Mouse (Mus musculus) stomach, postnatal 0 days (tissue): Measurements from ENCODE around the gene Mllt6. TPM values are rescaled to one million over a fixed set of nuclear protein-coding genes. Genes with fewer than 3 reads are reported as not detected.
A peak's percentile ranks its signal among the peaks of the same experiment; 100 is the strongest.

ENCODE experiments used
- ATAC-seq: fragments of 200-750 bp; cut with Nextera tagmentation; 2 replicates; pipeline ENCODE4 v1.8.0; 2017; ENCODE audit not compliant: low FRiP score, low TSS enrichment
- DNase-seq: peaks from one replicate; pipeline ENCODE4 v3.0.0-alpha.2; 2016; ENCODE audit warnings: low spot score
- H3K27ac ChIP-seq: fragments of 300-500 bp; sonication (generic); replicated peaks from 2 replicates; pipeline ENCODE4 v1.5.1; 2014; ENCODE audit warnings: mild to moderate bottlenecking, control low read depth
- H3K27me3 ChIP-seq: fragments of 300-500 bp; sonication (generic); 2 replicates; pipeline ENCODE4 v1.6.1; 2014; ENCODE audit warnings: low read length; ENCODE audit not compliant: control insufficient read depth, insufficient read depth
- H3K36me3 ChIP-seq: fragments of 300-500 bp; sonication (generic); 2 replicates; pipeline ENCODE4 v1.6.1; 2014; ENCODE audit warnings: low read length, mixed read lengths; ENCODE audit not compliant: control insufficient read depth, insufficient read depth
- H3K4me1 ChIP-seq: fragments of 300-500 bp; sonication (generic); replicated peaks from 2 replicates; pipeline ENCODE4 v1.6.1; 2014; ENCODE audit warnings: antibody characterized with exemption; ENCODE audit not compliant: control insufficient read depth, insufficient read depth
- H3K4me2 ChIP-seq: fragments of 300-500 bp; sonication (generic); replicated peaks from 2 replicates; pipeline ENCODE4 v1.6.1; 2014; ENCODE audit warnings: low read depth, mild to moderate bottlenecking, control low read depth, moderate library complexity
- H3K4me3 ChIP-seq: fragments of 300-500 bp; sonication (generic); 2 replicates; pipeline ENCODE4 v1.5.1; 2014; ENCODE audit warnings: low read depth, low read length, control low read depth
- H3K9ac ChIP-seq: fragments of 300-500 bp; sonication (generic); 2 replicates; pipeline ENCODE4 v1.6.1; 2014; ENCODE audit warnings: mild to moderate bottlenecking, low read length, control low read depth, mixed read lengths
- H3K9me3 ChIP-seq: fragments of 300-500 bp; sonication (generic); 2 replicates; pipeline ENCODE4 v1.6.1; 2016; ENCODE audit warnings: low read length; ENCODE audit not compliant: control insufficient read depth
- CTCF ChIP-seq: IDR thresholded peaks from 2 replicates; pipeline ENCODE4 v1.5.1; 2016; ENCODE audit warnings: antibody characterized with exemption, low read depth, mild to moderate bottlenecking, moderate library complexity
- EP300 ChIP-seq: optimal IDR thresholded peaks from 2 replicates; pipeline ENCODE3; 2016; ENCODE audit warnings: antibody characterized with exemption
- WGBS: fragments of 180-500 bp; shearing (Covaris S2); extraction: QIAGEN DNeasy Blood & Tissue Kit; methylation state at CpG from one replicate; pipeline ENCODE4 v1.1.7; 2014; 5-methylcytosine and 5-hydroxymethylcytosine counted together
- polyA plus RNA-seq: library from polyadenylated mRNA; unstranded; fragments of >200 nt; fragmentation: Nextera tagmentation; extraction: Ambion mirVana; gene quantifications from 2 replicates; pipeline ENCODE4 v1.2.1, GENCODE M21; 2015

The Mllt6 gene
- polyA plus RNA-seq, 1 experiment from 2014 or later = 1.1 TPM

- Histone ChIP-seq H3K4me3 (peak overlapping the region; percentile 31), H3K4me1 (no peaks in the 10 kb centered on the region; the same call in 1 of the 2 replicates), H3K9ac (peak overlapping the region; percentile 31), H3K4me2 (peak overlapping the region; percentile 58), H3K9me3 (no peaks in the 10 kb centered on the region), H3K27ac (0 out of 2 replicates have a peak overlapping the region, but pooled peaks have one; percentile 40), H3K27me3 (no peaks in the 10 kb centered on the region), H3K36me3 (peaks cover 26% of the 10 kb centered on the region)
- TF ChIP-seq CTCF (no peak), EP300 (no peak)
- WGBS = 64% methylated on average over 11 of the region's 11 CpGs
- DNase-seq = no peak
- no peak for ATAC-seq
These were observed 23.2 kb downstream of the Mllt6 start for GRCm38 (mm10) chr11:97686322-97686908.

GRCm38 (mm10) chr11:97687061-97687460 lies 23.8 kb downstream of the Mllt6 start:
- H3K9me3 ChIP-seq = no peaks in the 10 kb centered on the region
- no peaks in the 10 kb centered on the region for H3K27me3 ChIP-seq
- TF ChIP-seq EP300 (no peak), CTCF (no peak)
- no peaks in the 10 kb centered on the region; the same call in 1 of the 2 replicates for H3K4me1 ChIP-seq
- 0 out of 2 replicates have a peak overlapping the region, but pooled peaks have one; percentile 40 for H3K27ac ChIP-seq
- H3K36me3 ChIP-seq = peaks cover 26% of the 10 kb centered on the region
- WGBS = 69% methylated on average over 3 of the region's 3 CpGs
- H3K9ac ChIP-seq = peak overlapping the region; percentile 31; the same call in 1 of the 2 replicates
- no peak for ATAC-seq
- no peak for DNase-seq
- H3K4me2 ChIP-seq = peak overlapping the region; percentile 58; the same call in 1 of the 2 replicates
- H3K4me3 ChIP-seq = no peak overlapping the region

- no peak overlapping the region for H3K4me3 ChIP-seq
- H3K27ac ChIP-seq = no peak overlapping the region
- peak; percentile 94 for TF ChIP-seq CTCF
- TF ChIP-seq EP300 = no peak
- no peaks in the 10 kb centered on the region; the same call in 1 of the 2 replicates for H3K4me1 ChIP-seq
- peaks cover 28% of the 10 kb centered on the region for H3K36me3 ChIP-seq
- 35% methylated on average over 9 of the region's 10 CpGs for WGBS
- no peaks in the 10 kb centered on the region for H3K9me3 ChIP-seq
- no peak overlapping the region for H3K4me2 ChIP-seq
- DNase-seq = peak; percentile 60
- no peaks in the 10 kb centered on the region for H3K27me3 ChIP-seq
- ATAC-seq = no peak
- no peak overlapping the region for H3K9ac ChIP-seq
These were observed 26.6 kb downstream of the Mllt6 start for GRCm38 (mm10) chr11:97689861-97690260.

- Histone ChIP-seq H3K9me3 (no peaks in the 10 kb centered on the region), H3K36me3 (peaks cover 25% of the 10 kb centered on the region), H3K9ac (no peak overlapping the region), H3K4me2 (0 out of 2 replicates have a peak overlapping the region, but pooled peaks have one; percentile 5), H3K4me1 (peaks cover 8% of the 10 kb centered on the region; the same call in 1 of the 2 replicates), H3K4me3 (no peak overlapping the region), H3K27me3 (no peaks in the 10 kb centered on the region), H3K27ac (peak overlapping the region; percentile 8; the same call in 1 of the 2 replicates)
- 75% methylated on average over 4 of the region's 4 CpGs for WGBS
- TF ChIP-seq EP300 (no peak), CTCF (no peak)
- ATAC-seq (no peak), DNase-seq (no peak)
These were observed 31.2 kb downstream of the Mllt6 start for GRCm38 (mm10) chr11:97694435-97694834.

- 40% methylated on average over 17 of the region's 17 CpGs for WGBS
- H3K4me1 ChIP-seq = peaks cover 8% of the 10 kb centered on the region; the same call in 1 of the 2 replicates
- ATAC-seq = no peak
- TF ChIP-seq EP300 (no peak), CTCF (no peak)
- no peak overlapping the region for H3K4me3 ChIP-seq
- no peaks in the 10 kb centered on the region for H3K9me3 ChIP-seq
- no peaks in the 10 kb centered on the region for H3K27me3 ChIP-seq
- 0 out of 2 replicates have a peak overlapping the region, but pooled peaks have one; percentile 5 for H3K4me2 ChIP-seq
- no peak overlapping the region for H3K9ac ChIP-seq
- H3K36me3 ChIP-seq = peaks cover 24% of the 10 kb centered on the region
- DNase-seq = peak; percentile 44
- peak overlapping the region; percentile 18; the same call in 1 of the 2 replicates for H3K27ac ChIP-seq
These were observed 31.9 kb downstream of the Mllt6 start for GRCm38 (mm10) chr11:97694921-97695711.
